Mouse (Mus musculus): ENCODE measurements around the gene Otud3. TPM values are rescaled to one million over a fixed set of nuclear protein-coding genes. Genes with fewer than 3 reads are reported as not detected.
A peak's percentile ranks its signal among the peaks of the same experiment; 100 is the strongest.

Otud3 gene
- polyA plus RNA-seq (2014; fragmentation: Nextera tagmentation; extraction: Ambion mirVana), result 3.0 and 4.7 TPM in 2 replicates

DNA sequence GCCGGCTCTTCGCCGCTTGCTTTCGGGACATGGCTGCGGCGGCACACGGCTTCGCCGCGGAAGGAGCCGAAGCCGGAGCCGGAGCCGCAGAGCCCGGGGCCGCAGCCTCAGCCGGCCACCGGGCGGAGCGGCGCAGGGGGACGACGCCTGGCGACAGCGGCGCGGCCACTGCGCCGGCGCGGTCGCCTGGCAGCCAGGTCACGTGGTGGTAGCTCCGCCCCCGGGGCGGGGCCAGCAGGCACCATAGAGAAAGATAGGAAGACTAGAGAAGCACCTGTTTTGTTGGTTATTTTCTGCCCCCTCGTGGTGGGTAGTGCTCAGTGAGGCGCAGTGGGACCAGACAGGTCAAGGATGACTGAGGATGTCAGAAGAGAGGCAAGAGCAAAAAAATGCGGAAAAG lies at the start of gene Otud3:
Otud3 (minus strand) TSS at position 149 of the 400 bp plus-strand sequence.
- Histone ChIP-seq H3K36me3 (ENCODE audit: control insufficient read depth, insufficient read depth, low read length) (peaks cover 6% of the 10 kb centered on the region; the same call in 1 of the 2 replicates), H3K27me3 (replicated peaks; ENCODE audit: control insufficient read depth, insufficient read depth, low read length) (no peaks in the 10 kb centered on the region), H3K4me3 (ENCODE audit: low read depth, low read length) (peak within 1 kb of the TSS; percentile 80), H3K27ac (ENCODE audit: low read depth) (peak within 1 kb of the TSS; percentile 47; the same call in 1 of the 2 replicates), H3K9me3 (ENCODE audit: control insufficient read depth, low read length) (no peaks in the 10 kb centered on the region), H3K4me1 (replicated peaks; ENCODE audit: control insufficient read depth, insufficient read depth, low read length) (peaks cover 2% of the 10 kb centered on the region; the same call in 1 of the 2 replicates), H3K9ac (ENCODE audit: low read length) (peak within 1 kb of the TSS; percentile 73), H3K4me2 (ENCODE audit: low read length) (peak within 1 kb of the TSS; percentile 93)
- ATAC-seq (replicated peaks; ENCODE audit: low FRiP score, low TSS enrichment, low read depth) (peak; percentile 88), DNase-seq (ENCODE audit: low spot score) (peak; percentile 97)
- WGBS, result 1% methylated on average over 39 of the region's 39 CpGs

DNA sequence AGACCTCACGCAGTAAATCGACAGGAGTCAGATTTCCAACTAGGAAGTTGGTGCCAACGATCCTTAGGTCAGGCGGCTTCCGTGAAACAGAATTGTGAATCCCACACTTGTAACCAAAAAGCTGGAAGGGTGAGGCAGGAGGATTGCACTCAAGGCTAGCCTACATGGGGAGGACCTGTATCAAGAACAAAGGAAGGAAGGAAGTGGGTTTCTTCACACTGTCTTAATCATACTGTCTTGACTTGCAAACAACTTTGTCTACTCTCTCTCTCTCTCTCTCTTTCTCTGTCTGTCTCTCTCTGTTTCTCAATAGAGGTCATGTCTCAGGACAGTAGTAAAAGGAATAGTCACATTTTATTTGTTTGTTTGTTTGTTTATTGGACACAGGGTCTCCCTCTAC lies 49.0 kb upstream of the Otud3 start:
- Histone ChIP-seq H3K27me3 (replicated peaks; ENCODE audit: control insufficient read depth, insufficient read depth, low read length) (no peaks in the 10 kb centered on the region), H3K9me3 (ENCODE audit: control insufficient read depth, low read length) (no peaks in the 10 kb centered on the region), H3K4me1 (replicated peaks; ENCODE audit: control insufficient read depth, insufficient read depth, low read length) (no peaks in the 10 kb centered on the region), H3K9ac (ENCODE audit: low read length) (no peak overlapping the region), H3K36me3 (ENCODE audit: control insufficient read depth, insufficient read depth, low read length) (no peaks in the 10 kb centered on the region), H3K4me3 (ENCODE audit: low read depth, low read length) (no peak overlapping the region), H3K27ac (ENCODE audit: low read depth) (no peak overlapping the region), H3K4me2 (ENCODE audit: low read length) (no peak overlapping the region)
- no peak for ATAC-seq (replicated peaks; ENCODE audit: low FRiP score, low TSS enrichment, low read depth)
- WGBS, result 83% methylated on average over 5 of the region's 5 CpGs
- DNase-seq (ENCODE audit: low spot score), result no peak

DNA sequence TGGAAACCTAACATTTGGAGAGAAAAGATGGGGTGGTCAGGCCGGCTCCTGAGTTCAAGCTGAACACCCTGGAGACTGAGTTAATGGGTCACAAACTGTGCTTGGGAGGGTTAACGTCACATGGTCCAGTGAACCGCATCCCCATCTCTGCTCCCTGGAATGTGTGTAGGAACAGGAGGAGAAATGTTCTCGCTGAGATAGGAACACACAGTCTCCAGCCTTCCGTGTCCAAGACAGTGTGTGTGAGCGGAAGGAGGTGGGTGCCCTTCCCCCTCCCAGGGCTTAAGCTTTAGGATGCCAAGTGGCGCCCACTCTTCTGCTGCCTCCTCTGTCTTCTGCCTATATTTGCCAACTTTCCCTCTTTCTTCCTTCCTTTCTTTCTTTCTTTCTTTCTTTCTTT lies 46.2 kb upstream of the Otud3 start:
- Histone ChIP-seq H3K27me3 (replicated peaks; ENCODE audit: control insufficient read depth, insufficient read depth, low read length) (no peaks in the 10 kb centered on the region), H3K36me3 (ENCODE audit: control insufficient read depth, insufficient read depth, low read length) (no peaks in the 10 kb centered on the region), H3K4me1 (replicated peaks; ENCODE audit: control insufficient read depth, insufficient read depth, low read length) (no peaks in the 10 kb centered on the region), H3K4me2 (ENCODE audit: low read length) (no peak overlapping the region), H3K27ac (ENCODE audit: low read depth) (no peak overlapping the region), H3K9me3 (ENCODE audit: control insufficient read depth, low read length) (no peaks in the 10 kb centered on the region), H3K9ac (ENCODE audit: low read length) (no peak overlapping the region), H3K4me3 (ENCODE audit: low read depth, low read length) (no peak overlapping the region)
- ATAC-seq (replicated peaks; ENCODE audit: low FRiP score, low TSS enrichment, low read depth) (no peak), DNase-seq (ENCODE audit: low spot score) (no peak)
- 79% methylated on average over 7 of the region's 7 CpGs for WGBS

DNA sequence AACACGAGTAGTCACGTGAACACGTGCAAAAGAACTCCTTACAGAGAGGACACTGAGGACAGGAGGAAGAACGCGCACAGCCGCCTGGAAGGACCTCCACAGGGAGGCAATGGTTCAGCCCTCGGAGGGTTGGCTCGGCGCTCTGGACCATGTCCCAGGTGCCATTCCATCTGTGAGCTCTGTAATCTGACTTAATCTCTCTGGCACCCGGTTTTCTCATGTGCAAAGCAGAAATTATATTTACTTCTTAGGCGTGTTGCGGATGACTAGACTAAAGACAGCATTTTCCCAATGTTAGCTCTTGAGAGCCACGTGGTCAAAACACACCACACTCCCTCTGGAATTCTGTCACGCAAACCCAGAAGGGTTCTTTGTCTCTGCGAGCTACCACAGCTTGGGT lies 45.4 kb upstream of the Otud3 start:
- no peaks in the 10 kb centered on the region for H3K4me1 ChIP-seq (replicated peaks; ENCODE audit: control insufficient read depth, insufficient read depth, low read length)
- no peak overlapping the region for H3K27ac ChIP-seq (ENCODE audit: low read depth)
- ATAC-seq (replicated peaks; ENCODE audit: low FRiP score, low TSS enrichment, low read depth), result no peak
- H3K4me3 ChIP-seq (ENCODE audit: low read depth, low read length), result no peak overlapping the region
- WGBS, result 86% methylated on average over 15 of the region's 15 CpGs
- H3K27me3 ChIP-seq (replicated peaks; ENCODE audit: control insufficient read depth, insufficient read depth, low read length), result no peaks in the 10 kb centered on the region
- H3K9me3 ChIP-seq (ENCODE audit: control insufficient read depth, low read length), result no peaks in the 10 kb centered on the region
- H3K9ac ChIP-seq (ENCODE audit: low read length), result no peak overlapping the region
- H3K4me2 ChIP-seq (ENCODE audit: low read length), result no peak overlapping the region
- DNase-seq (ENCODE audit: low spot score), result no peak
- no peaks in the 10 kb centered on the region for H3K36me3 ChIP-seq (ENCODE audit: control insufficient read depth, insufficient read depth, low read length)

DNA sequence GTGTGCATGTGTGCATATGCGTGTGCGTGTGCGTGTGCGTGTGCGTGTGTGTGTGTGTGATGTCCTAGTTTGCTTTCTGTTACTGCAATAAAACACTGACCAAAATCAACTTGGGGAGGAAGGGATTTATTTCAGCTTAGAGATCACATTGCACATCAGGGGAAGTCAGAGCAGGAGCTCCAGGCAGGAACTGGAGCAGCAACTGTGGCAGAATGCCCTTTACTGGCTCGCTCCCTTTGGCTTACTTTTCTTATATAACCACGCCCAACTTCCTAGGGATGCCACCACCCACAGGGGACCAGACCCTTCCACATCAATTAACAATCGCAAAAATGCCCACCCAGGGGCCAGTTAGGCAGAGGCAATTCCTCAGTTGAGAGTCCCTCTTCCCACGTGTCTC lies 44.9 kb upstream of the Otud3 start:
- H3K9me3 ChIP-seq (ENCODE audit: control insufficient read depth, low read length), result no peaks in the 10 kb centered on the region
- H3K4me2 ChIP-seq (ENCODE audit: low read length), result no peak overlapping the region
- 86% methylated on average over 9 of the region's 9 CpGs for WGBS
- no peak overlapping the region for H3K27ac ChIP-seq (ENCODE audit: low read depth)
- no peak overlapping the region for H3K4me3 ChIP-seq (ENCODE audit: low read depth, low read length)
- no peaks in the 10 kb centered on the region for H3K36me3 ChIP-seq (ENCODE audit: control insufficient read depth, insufficient read depth, low read length)
- no peak overlapping the region for H3K9ac ChIP-seq (ENCODE audit: low read length)
- DNase-seq (ENCODE audit: low spot score) (no peak), ATAC-seq (replicated peaks; ENCODE audit: low FRiP score, low TSS enrichment, low read depth) (no peak)
- H3K4me1 ChIP-seq (replicated peaks; ENCODE audit: control insufficient read depth, insufficient read depth, low read length), result no peaks in the 10 kb centered on the region
- no peaks in the 10 kb centered on the region for H3K27me3 ChIP-seq (replicated peaks; ENCODE audit: control insufficient read depth, insufficient read depth, low read length)

DNA sequence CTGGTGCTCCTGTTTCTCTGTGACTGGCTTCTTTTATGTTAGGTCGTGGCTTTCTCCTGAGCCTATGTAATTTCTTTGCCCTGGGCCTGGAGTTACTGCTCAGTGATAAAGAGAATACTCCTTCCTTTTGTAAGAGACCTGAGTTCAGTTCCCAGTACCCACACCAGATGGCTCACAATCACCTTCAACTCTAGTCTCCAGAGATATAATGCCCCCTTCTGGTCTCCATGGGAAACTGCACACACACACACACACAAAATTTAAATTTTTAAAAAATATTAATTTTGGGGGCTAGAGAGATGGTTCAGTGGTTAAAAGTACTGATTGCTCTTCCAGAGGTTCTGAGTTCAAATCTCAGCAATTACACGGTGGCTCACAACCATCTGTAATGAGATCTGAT lies 34.5 kb upstream of the Otud3 start:
- Histone ChIP-seq H3K9me3 (ENCODE audit: control insufficient read depth, low read length) (0 out of 2 replicates have a peak, but pooled peaks cover 4% of the 10 kb centered on the region), H3K36me3 (ENCODE audit: control insufficient read depth, insufficient read depth, low read length) (no peaks in the 10 kb centered on the region), H3K4me1 (replicated peaks; ENCODE audit: control insufficient read depth, insufficient read depth, low read length) (no peaks in the 10 kb centered on the region), H3K9ac (ENCODE audit: low read length) (no peak overlapping the region), H3K27me3 (replicated peaks; ENCODE audit: control insufficient read depth, insufficient read depth, low read length) (no peaks in the 10 kb centered on the region), H3K27ac (ENCODE audit: low read depth) (no peak overlapping the region), H3K4me3 (ENCODE audit: low read depth, low read length) (no peak overlapping the region), H3K4me2 (ENCODE audit: low read length) (no peak overlapping the region)
- 89% methylated on average over 2 of the region's 2 CpGs for WGBS
- ATAC-seq (replicated peaks; ENCODE audit: low FRiP score, low TSS enrichment, low read depth) (no peak), DNase-seq (ENCODE audit: low spot score) (no peak)

DNA sequence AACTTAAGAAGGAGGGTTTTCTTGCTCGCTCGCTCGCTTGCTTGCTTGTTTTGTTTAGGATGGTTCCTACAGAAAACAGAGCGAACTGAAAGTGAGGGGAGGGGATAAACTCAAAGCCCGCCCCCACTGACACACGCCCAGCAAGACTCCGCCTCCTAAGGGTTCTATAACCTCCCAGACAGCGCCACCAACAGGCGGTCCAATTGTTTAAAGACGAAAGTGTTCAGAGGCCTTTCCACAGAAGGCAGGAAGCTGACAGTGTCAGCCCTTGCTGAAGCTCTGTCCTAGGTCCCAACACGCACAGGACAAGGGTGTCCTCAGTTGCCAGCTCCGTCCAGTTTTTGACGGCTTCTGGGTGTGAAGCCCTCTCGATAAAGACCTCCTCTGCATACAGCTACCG lies 30.0 kb upstream of the Otud3 start:
- H3K27ac ChIP-seq (ENCODE audit: low read depth), result no peak overlapping the region
- H3K27me3 ChIP-seq (replicated peaks; ENCODE audit: control insufficient read depth, insufficient read depth, low read length), result no peaks in the 10 kb centered on the region
- no peaks in the 10 kb centered on the region for H3K9me3 ChIP-seq (ENCODE audit: control insufficient read depth, low read length)
- DNase-seq (ENCODE audit: low spot score), result peak; percentile 80
- H3K9ac ChIP-seq (ENCODE audit: low read length), result no peak overlapping the region
- 26% methylated on average over 15 of the region's 15 CpGs for WGBS
- no peaks in the 10 kb centered on the region for H3K36me3 ChIP-seq (ENCODE audit: control insufficient read depth, insufficient read depth, low read length)
- peak overlapping the region; percentile 21 for H3K4me3 ChIP-seq (ENCODE audit: low read depth, low read length)
- no peak for ATAC-seq (replicated peaks; ENCODE audit: low FRiP score, low TSS enrichment, low read depth)
- peak overlapping the region; percentile 33; the same call in 1 of the 2 replicates for H3K4me2 ChIP-seq (ENCODE audit: low read length)
- no peaks in the 10 kb centered on the region; the same call in 1 of the 2 replicates for H3K4me1 ChIP-seq (replicated peaks; ENCODE audit: control insufficient read depth, insufficient read depth, low read length)

DNA sequence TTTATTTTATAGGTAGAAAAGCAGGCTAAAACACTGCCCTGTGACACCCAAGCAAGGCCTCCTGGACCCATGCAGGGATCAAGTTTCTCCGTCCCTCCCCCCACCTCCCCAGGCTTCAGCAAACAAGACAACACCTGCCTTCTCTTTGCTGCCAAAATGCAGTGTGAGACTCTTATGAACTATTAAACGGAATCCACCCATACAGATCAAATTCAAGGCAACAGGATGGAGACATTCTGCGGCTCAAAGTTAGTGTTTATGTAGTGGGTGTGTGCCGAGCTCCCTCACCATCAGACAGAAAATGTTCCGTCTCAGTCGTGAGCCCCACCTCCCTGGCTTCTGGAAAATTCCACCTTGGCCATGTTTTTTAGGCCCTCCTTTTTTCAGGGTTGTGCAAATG lies 28.2 kb upstream of the Otud3 start:
- ATAC-seq (replicated peaks; ENCODE audit: low FRiP score, low TSS enrichment, low read depth) (no peak), DNase-seq (ENCODE audit: low spot score) (no peak)
- Histone ChIP-seq H3K9ac (ENCODE audit: low read length) (no peak overlapping the region), H3K9me3 (ENCODE audit: control insufficient read depth, low read length) (no peaks in the 10 kb centered on the region), H3K27me3 (replicated peaks; ENCODE audit: control insufficient read depth, insufficient read depth, low read length) (no peaks in the 10 kb centered on the region), H3K4me2 (ENCODE audit: low read length) (no peak overlapping the region), H3K4me1 (replicated peaks; ENCODE audit: control insufficient read depth, insufficient read depth, low read length) (no peaks in the 10 kb centered on the region; the same call in 1 of the 2 replicates), H3K4me3 (ENCODE audit: low read depth, low read length) (no peak overlapping the region), H3K36me3 (ENCODE audit: control insufficient read depth, insufficient read depth, low read length) (no peaks in the 10 kb centered on the region), H3K27ac (ENCODE audit: low read depth) (peak overlapping the region; percentile 51)
- 27% methylated on average over 6 of the region's 6 CpGs for WGBS

DNA sequence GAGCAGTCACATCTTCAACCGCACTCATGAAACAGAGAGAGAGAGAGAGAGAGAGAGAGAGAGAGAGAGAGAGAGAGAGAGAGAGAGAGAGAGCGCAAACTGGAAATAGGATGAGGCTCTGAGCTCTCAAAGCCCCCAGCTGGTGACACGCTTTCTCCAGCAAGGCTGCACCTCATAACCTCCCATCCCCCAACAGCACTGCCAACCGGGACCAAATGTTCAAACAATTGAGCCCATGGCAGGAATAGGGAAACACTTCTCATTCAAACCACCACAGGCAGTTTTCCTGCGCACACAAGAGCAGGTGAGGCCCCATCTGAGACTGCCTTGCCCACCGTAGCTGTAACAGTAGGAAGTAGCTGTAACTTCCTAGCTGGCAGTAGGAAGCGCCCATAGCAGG lies 27.7 kb upstream of the Otud3 start:
- H3K27me3 ChIP-seq (replicated peaks; ENCODE audit: control insufficient read depth, insufficient read depth, low read length), result no peaks in the 10 kb centered on the region
- no peaks in the 10 kb centered on the region for H3K9me3 ChIP-seq (ENCODE audit: control insufficient read depth, low read length)
- no peak for DNase-seq (ENCODE audit: low spot score)
- no peaks in the 10 kb centered on the region for H3K36me3 ChIP-seq (ENCODE audit: control insufficient read depth, insufficient read depth, low read length)
- H3K27ac ChIP-seq (ENCODE audit: low read depth), result peak overlapping the region; percentile 51
- 30% methylated on average over 7 of the region's 7 CpGs for WGBS
- H3K4me1 ChIP-seq (replicated peaks; ENCODE audit: control insufficient read depth, insufficient read depth, low read length), result no peaks in the 10 kb centered on the region; the same call in 1 of the 2 replicates
- H3K9ac ChIP-seq (ENCODE audit: low read length), result no peak overlapping the region
- no peak for ATAC-seq (replicated peaks; ENCODE audit: low FRiP score, low TSS enrichment, low read depth)
- H3K4me2 ChIP-seq (ENCODE audit: low read length), result no peak overlapping the region
- no peak overlapping the region for H3K4me3 ChIP-seq (ENCODE audit: low read depth, low read length)
